Mouse (Mus musculus) cortical plate, adult 2 months (tissue): ENCODE results near the gene Elf2. TPM values are rescaled to one million over a fixed set of nuclear protein-coding genes. Genes with fewer than 3 reads are reported as not detected.

Source experiments
- H3K27ac ChIP-seq: fragments of 200-500 bp; 2 replicates; pipeline ENCODE4 v1.5.1; 2012; ENCODE audit warnings: low read length, control low read depth, inconsistent platforms; ENCODE audit not compliant: insufficient read depth
- H3K4me1 ChIP-seq: fragments of 200-500 bp; 2 replicates; pipeline ENCODE4 v1.6.1; 2011; ENCODE audit warnings: low read length; ENCODE audit not compliant: control insufficient read depth, insufficient read depth
- H3K4me3 ChIP-seq: fragments of 200-500 bp; 2 replicates; pipeline ENCODE4 v1.5.1; 2011; ENCODE audit warnings: mild to moderate bottlenecking, low read length, control low read depth; ENCODE audit not compliant: insufficient read depth
- CTCF ChIP-seq: fragments of 200-500 bp; IDR thresholded peaks from 2 replicates; pipeline ENCODE4 v1.5.1; 2011; ENCODE audit warnings: mild to moderate bottlenecking, control low read depth, low read length; ENCODE audit not compliant: insufficient read depth; ENCODE audit errors: extremely low read depth
- POLR2A ChIP-seq: fragments of 200-500 bp; IDR thresholded peaks from 2 replicates; pipeline ENCODE4 v1.6.1; 2011; ENCODE audit warnings: mild to moderate bottlenecking, low read length, control low read depth; ENCODE audit not compliant: insufficient read depth; ENCODE audit errors: extremely low read depth
- polyA plus RNA-seq: library from polyadenylated mRNA; depleted of rRNA; stranded (reverse); fragments of >200 nt; gene quantifications from 2 replicates; pipeline ENCODE4 v1.2.3, GENCODE M21; 2012

Gene Elf2
- polyA plus RNA-seq, 1 experiment, result 25.9 TPM

DNA sequence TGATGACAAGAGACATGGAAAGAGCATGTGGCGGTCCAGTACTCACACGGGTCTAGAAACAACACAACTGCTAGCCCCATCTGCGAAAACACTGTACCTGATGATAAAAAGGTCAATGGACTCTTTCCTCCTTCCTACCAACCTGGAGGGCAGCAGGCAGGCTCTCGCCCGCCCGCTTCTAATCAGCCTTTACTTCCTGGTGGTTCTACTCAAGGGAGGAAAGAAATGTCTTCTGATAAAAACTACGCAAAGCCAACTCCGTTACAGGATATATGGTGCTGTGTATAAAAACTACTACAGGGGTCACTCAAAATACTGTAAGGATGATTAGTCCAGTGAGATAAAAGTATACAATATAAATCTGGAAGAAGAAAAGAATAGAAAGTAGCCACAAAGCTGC, 5.1 kb downstream of the Elf2 start:
- no peak overlapping the region for H3K27ac ChIP-seq
- TF ChIP-seq CTCF, result no peak
- TF ChIP-seq POLR2A, result no peak

DNA sequence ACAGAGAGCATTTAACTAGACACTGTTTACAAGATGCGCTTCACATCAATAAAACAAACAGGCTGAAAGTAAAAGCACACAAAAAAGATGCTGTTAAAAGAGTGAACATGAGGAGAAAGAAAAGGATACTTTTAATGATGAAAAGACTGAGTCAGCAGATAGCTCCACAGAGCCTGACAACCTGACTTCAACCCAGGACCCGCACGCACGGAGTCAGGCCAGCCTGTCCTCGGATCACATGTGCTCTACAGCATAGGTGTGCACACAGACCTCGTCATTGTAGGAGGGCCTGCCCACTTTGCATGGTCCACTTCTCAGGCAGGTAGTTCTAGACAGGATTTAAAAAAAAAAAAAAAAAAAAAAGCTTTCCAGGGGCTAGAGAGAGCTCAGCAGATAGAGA, 6.5 kb downstream of the Elf2 start:
- Histone ChIP-seq H3K4me3 (no peak overlapping the region), H3K4me1 (no peaks in the 10 kb centered on the region; the same call in 1 of the 2 replicates), H3K27ac (no peak overlapping the region)
- no peak for TF ChIP-seq POLR2A
- TF ChIP-seq CTCF, result no peak

More for the DNA sequence above, 5.1 kb downstream of the Elf2 start:
- no peaks in the 10 kb centered on the region; the same call in 1 of the 2 replicates for H3K4me1 ChIP-seq
- H3K4me3 ChIP-seq, result no peak overlapping the region

DNA sequence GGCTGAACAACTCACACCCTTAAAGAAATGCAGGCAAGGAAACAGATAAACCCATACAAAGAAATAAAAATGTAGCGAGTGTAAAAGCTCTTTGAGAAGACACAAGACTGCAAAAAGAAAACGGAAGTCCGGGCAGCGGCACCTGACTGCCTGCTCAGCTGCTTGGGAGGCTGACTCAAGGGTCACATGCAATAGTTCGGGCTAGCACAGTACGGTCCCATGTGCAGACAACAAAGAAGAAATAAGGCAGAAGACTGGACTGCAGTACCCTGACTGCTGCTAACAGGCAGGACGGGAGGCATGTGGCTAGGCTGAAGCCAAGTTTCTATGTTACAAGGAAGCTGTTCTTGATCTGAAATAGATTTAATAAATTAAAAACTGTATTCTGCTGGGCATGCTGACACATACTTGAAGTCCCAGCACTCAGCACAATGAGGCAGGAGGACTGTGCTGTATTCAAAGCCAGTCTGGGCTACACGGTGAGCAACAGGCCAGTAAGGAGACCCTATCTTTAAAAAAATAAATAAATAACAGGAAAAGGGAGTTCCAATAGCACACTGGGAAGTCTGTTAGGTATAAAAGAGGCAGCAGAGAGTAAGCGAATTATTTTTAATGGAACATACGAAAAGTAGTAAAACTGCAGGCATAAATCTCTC, 7.1 kb downstream of the Elf2 start:
- Histone ChIP-seq H3K4me1 (no peaks in the 10 kb centered on the region), H3K4me3 (no peak overlapping the region), H3K27ac (no peak overlapping the region)
- no peak for TF ChIP-seq POLR2A
- no peak for TF ChIP-seq CTCF

DNA sequence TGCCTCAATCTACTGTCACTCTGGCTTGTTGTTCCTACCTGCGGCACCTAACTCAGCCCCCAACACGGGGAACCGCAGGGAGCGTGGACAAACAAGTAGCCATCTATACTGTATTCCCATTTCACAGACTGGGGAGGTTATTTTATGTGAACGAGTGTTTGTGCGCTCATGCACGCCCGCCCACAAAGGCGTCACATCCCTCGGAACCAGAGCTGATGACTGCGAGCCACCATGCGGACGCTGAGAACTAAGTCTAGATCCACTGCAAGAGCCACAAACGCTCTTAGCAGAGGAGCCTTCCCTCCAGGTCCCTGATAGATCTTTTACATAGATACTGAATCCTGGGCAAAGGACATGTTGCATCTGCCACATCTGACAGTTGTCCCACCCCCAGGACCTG, 10.4 kb downstream of the Elf2 start:
- TF ChIP-seq POLR2A (no peak), CTCF (no peak)
- Histone ChIP-seq H3K27ac (no peak overlapping the region), H3K4me1 (no peaks in the 10 kb centered on the region), H3K4me3 (no peak overlapping the region)

DNA sequence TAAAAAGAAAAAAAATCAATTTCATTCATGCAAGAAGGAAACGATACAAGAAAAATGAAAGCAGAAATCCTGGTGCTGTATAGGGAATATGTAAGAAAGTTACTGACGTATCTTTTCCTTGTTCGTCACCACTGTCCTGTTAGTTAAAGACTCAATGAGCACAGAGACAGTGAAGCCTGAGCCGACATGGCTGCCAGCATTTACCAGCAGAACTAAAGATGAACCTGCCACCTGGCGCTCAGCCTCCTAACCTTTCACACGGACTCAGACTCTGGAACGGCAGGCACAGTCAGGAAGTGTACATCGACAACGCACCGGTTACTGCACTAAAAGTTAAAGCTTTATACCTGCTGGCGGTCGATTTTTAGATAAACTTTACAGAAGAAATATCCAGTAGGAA, 11.9 kb downstream of the Elf2 start:
- TF ChIP-seq POLR2A (no peak), CTCF (no peak)
- no peak overlapping the region for H3K4me3 ChIP-seq

DNA sequence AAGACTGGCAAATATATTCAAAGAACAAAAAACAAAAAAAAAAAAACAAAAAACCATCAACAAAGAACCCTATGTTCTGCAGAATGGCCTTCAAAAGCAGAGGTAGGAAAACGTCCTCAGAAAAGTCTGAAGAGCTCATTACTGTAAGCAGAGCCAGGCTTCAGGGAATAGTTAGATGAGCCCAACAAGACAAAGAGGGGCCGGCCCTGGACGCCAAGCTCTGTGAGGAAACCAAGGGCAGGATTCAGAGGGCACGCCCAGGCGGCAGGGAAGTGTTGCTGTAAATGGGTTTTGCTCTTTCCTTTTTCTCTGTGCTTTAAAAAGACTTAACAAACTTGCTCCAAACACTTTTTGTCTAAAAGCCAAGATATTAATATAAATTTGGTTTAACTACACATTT, 12.6 kb downstream of the Elf2 start:
- no peak overlapping the region for H3K4me3 ChIP-seq
- no peaks in the 10 kb centered on the region for H3K4me1 ChIP-seq
- H3K27ac ChIP-seq, result no peak overlapping the region
- TF ChIP-seq POLR2A (no peak), CTCF (no peak)

More for the DNA sequence above, 11.9 kb downstream of the Elf2 start:
- H3K4me1 ChIP-seq, result no peaks in the 10 kb centered on the region
- H3K27ac ChIP-seq, result no peak overlapping the region

DNA sequence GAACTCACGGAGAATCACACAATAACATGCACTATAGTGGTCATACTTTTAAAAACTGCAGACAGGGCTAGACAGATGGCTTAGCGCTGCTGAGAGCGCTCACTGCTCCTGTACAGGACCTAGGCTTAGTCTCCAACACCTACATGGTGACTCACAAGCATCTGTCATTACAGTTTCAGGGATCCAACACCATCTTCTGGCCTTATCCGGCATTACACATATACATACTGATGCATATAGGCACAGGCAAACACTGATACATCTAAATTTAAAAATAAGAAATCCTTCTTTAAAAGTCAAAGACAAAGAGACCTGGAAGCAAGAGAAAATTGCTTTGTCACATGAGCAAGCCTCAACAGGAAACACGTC, 13.1 kb downstream of the Elf2 start:
- no peak overlapping the region for H3K27ac ChIP-seq
- H3K4me3 ChIP-seq, result no peak overlapping the region
- no peaks in the 10 kb centered on the region for H3K4me1 ChIP-seq
- TF ChIP-seq CTCF (peak; percentile 5; the same call in 1 of the 2 replicates), POLR2A (no peak)

DNA sequence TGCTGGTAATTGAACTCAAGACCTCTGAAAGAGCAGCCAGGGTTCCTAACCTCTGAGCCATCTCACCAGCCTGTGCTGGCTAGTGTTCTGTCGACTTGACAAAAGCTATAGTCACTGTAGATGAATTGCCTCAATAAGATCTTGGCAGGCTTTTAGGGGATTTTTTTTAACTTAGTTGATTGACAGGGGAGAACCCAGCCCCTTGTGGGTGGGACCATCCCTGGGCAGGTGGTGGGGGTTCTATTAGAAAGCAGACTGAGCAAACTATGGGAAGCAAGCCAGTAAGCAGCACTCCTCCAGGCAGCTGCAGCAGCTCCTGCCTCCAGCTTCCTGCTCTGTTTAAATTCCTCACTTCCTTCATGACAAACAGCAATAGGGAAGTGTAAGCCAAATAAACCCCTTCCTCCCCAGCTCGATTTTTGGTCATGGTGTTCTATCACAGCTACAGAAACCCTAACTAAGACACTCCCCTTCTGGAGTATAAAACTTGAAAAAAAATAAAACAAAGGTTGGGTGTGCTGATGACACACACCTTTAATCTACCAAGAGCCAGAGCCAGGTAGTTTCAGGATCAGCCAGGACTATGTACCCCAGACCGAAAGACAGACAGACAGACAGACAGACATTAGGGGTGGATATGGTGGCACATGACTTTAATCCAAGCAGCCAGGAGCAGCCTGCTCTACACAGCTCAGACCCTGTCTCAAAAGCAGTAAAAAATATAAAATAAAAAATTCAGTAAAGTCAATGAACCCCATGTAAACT, 13.6 kb downstream of the Elf2 start:
- no peak overlapping the region for H3K4me3 ChIP-seq
- TF ChIP-seq CTCF (no peak), POLR2A (no peak)
- no peaks in the 10 kb centered on the region for H3K4me1 ChIP-seq
- no peak overlapping the region for H3K27ac ChIP-seq

DNA sequence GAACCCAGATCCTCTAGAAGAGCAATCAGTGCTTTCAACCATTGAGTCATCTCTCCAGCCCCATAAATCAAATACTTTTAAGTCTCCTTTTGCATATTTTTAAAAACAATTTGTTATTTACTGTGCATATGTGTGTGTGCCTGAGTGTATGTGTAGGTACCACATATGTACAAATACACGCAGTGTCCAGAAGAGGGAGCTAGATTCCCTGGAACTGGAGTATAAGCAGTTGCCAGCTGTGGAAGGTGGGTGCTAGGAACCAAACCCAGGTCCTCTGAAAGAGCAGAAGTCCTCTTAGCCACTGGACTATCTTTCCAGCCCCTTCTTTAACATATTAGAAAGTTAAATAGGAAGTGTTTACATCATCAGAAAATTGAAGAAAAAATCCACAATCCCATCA, 15.0 kb downstream of the Elf2 start:
- TF ChIP-seq POLR2A (no peak), CTCF (no peak)
- no peak overlapping the region for H3K27ac ChIP-seq
- no peak overlapping the region for H3K4me3 ChIP-seq
- no peaks in the 10 kb centered on the region for H3K4me1 ChIP-seq

DNA sequence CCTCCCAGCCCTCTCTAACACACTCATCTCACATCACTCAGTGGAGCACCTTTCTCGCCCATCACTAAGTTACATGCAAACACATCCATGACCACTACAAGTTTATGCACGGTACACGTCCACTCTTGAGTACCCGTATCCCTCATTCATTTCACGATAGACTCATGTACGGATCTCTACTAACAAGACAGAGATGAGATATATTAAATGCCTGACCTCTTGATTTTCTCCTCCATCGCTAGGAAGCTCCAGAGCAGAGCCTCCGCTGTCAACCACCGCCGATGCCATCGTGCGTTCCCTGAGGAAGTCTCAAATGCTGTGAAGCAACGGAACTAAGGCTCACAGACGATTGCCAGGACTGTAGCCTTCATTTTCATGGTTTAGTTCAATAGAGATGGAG, 17.5 kb downstream of the Elf2 start:
- no peak overlapping the region for H3K4me3 ChIP-seq
- no peak overlapping the region for H3K27ac ChIP-seq
- H3K4me1 ChIP-seq, result no peaks in the 10 kb centered on the region
- TF ChIP-seq POLR2A (no peak), CTCF (no peak)
